Mouse (Mus musculus) T-helper 2 cell (primary cell): Measurements from ENCODE around the gene Obsl1.

ENCODE experiments used
- in situ Hi-C: fragments of 300-600 bp; cut with MboI, MseI; formaldehyde crosslinking; loops from one replicate; pipeline ENCODE4 v1.15.1; 2025; ENCODE audit warnings: high pct_unique_total_duplicates

The Obsl1 gene

DNA sequence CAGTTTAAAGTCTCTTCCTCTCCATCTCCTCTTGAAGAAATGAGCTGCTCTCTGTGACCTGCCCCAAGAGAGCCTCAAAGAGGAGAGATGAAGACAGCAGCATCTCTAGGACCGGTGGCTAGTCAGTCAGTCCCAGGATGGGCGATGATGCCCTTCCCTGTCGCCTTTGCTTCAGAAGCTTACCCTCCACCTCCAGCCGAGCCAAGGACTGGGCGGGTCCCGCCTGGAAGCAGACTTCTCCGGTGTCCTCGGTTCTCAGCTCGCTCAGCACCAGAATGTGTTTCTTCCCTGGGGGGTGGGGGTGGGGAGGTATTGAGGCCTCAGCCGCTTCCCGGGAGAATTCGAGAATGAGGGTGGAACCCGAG, 19.2 kb downstream of the Obsl1 start:
- in situ Hi-C loops, result no loop called here

GRCm38 (mm10) chr1:75486561-75486960, 19.7 kb downstream of the Obsl1 start:
- in situ Hi-C loops, result no loop called here

GRCm38 (mm10) chr1:75480735-75481134, 25.5 kb downstream of the Obsl1 start:
- in situ Hi-C loops, result loop anchor here (5.0 kb wide), 1 partner anchor 42 kb away; the partner anchor contains the start of gene Stk11ip

GRCm38 (mm10) chr1:75480036-75480435, 26.2 kb downstream of the Obsl1 start:
- in situ Hi-C loops, result loop anchor here (5.0 kb wide), 1 partner anchor 42 kb away; the partner anchor contains the start of gene Stk11ip

- in situ Hi-C loops, result loop anchor here (5.0 kb wide), 1 partner anchor 42 kb away; the partner anchor contains the start of gene Gmppa
Measured at GRCm38 (mm10) chr1:75479635-75479989, 26.6 kb downstream of the Obsl1 start.

DNA sequence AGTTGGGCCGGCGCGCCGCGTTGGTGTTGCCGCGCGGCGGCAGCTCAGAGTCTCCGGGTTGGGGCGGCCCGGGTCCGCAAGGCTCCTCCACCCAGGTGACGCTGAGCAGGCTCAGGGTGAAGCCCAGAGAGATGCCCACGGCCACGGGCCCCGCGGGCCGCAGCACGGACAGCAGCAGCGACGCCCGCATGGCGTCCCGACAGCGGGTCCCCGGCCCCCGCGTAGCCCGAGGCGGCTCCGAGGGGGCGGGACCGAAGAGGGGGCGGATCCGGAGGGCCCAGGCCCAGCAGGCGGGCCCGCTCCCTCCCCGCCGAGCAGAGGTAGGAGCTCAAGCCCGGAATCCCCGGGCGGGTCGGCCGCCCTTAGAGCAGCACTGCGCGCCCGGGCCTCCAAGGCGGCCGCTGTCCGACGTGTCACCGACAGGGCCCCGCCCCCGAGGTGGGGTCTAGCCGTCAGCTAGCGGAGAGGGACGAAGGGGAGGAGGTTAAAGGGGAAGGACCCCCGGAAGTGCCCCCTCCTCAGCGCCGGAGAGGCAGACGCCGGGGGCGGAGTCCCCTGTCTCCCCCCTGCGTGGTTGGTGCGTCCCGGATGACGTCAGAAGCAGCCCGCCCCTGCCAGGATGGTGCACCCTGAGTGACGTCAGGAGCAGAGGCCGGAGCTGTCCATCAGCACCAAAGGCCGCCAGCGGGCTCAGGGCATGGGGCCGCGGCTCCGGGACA, 27.2 kb downstream of the Obsl1 start, which contains the start of the genes Chpf and Tmem198:
Chpf (minus strand) TSS at position 392 of the 719 bp plus-strand sequence.
Tmem198 (plus strand) TSS at position 617 of the 719 bp plus-strand sequence.
- in situ Hi-C loops, result loop anchor here (5.0 kb wide), 1 partner anchor 42 kb away; the partner anchor contains the start of gene Gmppa

DNA sequence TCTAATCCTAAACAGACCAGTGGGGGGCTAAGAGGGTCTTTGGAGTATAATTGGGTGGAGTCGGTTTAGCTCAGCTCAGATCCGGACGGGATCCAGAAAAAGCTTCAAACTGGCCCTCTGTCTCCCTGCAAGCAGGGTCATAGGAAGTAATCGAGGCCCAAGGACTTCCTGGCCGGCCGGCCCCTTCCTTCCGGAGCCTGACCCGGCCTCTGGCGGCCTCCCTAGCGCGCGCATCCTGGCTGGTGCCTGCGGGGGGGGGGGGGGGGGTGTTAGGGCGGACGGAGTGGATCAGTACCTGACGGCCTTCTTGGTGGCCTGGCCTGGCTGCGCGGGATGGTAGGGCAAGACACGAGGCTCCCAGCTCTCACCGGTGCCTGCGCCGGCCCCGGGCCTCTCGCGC, 27.8 kb downstream of the Obsl1 start:
- in situ Hi-C loops, result loop anchor here (5.0 kb wide), 1 partner anchor 41 kb away; the partner anchor contains the start of gene Gmppa

DNA sequence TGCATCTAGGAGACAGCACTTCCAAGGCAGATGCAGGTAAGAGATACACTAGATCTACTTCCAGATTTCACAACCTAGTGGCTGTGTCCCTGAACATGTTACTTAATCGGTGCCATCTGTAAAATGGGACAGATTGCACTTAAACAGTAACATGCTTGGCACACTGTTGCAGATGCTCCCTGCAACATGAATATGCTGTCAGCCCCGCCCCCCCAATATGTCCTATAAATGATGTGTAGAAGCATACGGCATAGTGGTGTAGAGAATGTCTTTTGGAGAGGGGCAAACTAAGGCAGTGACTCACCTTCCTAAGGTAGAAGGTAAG, 28.3 kb downstream of the Obsl1 start:
- in situ Hi-C loops, result loop anchor here (5.0 kb wide), 1 partner anchor 41 kb away; the partner anchor contains the start of gene Gmppa

DNA sequence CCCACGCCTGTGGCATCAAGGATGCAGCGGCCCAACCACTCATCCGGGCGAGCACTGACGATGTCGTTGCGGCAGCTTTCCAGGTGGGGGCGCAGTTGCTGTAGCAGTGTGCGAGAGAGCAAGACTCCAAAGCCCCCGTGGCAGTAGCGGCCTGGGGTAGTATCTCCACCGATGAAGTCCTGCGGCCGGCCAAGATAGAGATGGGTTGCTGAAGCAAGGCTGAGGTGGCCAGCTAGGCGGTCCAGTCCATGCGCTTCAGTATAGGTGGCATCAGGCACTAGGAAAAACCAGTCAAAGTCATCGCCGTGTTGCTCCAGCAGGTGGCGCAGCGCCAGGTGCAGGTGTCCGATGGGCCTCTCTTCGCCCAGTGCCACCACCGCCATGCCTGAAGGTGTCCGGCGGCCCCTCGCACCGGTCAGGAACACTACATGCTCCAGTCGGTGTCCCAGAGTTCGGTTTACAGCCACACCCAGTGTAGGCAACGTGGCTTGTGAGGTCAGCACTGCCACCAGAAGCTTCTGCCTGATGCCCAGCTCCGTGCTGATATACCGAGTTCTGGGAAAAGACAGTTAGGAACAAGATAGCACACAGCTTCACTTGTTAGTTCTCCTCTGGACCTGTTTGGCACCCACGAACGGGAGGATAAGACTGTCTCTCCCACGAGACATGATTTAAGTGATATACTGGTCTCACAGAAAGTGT, 28.8 kb downstream of the Obsl1 start:
- in situ Hi-C loops, result loop anchor here (5.0 kb wide), 1 partner anchor 40 kb away; the partner anchor contains the start of gene Gmppa

GRCm38 (mm10) chr1:75476441-75476840, 29.8 kb downstream of the Obsl1 start:
- in situ Hi-C loops, result loop anchor here (5.0 kb wide), 1 partner anchor 39 kb away; the partner anchor contains the start of gene Gmppa

DNA sequence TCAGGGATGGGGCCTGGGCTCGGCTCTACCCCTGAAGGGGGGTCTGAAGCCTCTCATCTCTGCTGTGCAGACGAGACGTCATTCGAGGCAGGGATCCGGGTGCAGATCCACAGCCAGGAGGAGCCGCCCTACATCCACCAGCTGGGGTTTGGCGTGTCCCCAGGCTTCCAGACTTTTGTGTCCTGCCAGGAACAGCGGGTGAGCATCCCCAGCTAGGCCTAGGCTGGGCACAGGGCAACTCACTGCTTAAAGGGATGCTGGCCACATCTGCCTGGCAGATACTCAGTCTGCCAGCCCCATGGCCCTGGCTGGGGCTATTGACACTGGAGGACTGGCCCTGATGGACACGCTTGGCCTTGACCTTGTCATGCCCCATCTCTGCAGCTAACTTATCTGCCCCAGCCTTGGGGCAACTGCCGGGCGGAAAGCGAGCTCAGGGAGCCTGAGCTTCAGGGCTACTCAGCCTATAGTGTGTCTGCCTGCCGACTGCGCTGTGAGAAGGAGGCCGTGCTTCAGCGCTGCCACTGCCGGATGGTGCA, 36.9 kb downstream of the Obsl1 start:
- in situ Hi-C loops, result no loop called here

- in situ Hi-C loops, result no loop called here
Measured at GRCm38 (mm10) chr1:75467215-75467927, 38.9 kb downstream of the Obsl1 start.

DNA sequence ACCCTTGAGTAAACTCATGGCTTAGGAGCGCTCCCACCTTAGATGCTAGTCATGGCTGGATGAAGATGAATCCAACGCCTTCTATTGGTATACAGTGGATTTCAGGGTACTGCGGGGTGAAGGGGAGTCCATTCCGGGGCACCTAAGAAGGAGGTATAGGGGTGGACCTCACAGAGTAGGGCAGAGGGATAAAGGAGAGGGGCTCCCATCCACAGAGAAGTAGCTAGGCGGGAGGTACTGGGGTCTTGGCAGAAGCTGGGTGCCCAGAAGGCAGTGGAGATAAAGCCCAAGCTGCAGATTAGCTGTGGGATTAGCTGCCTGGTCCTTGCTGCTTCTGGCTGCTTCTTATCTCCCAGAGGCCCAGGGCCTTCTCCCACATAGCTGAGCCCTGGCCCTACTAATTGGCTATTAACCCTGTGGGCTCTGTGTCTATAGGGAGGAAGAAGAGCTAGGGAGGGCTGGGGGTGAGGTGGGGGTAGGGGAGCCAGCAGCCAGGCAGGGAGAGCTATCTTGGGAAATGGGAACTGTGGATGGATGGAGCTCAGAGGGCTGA, 42.5 kb downstream of the Obsl1 start:
- in situ Hi-C loops, result loop anchor here (5.0 kb wide), 1 partner anchor 106 kb away; no protein-coding TSS in a partner anchor

GRCm38 (mm10) chr1:75462636-75463035, 43.6 kb downstream of the Obsl1 start:
- in situ Hi-C loops, result loop anchor here (5.0 kb wide), 1 partner anchor 105 kb away; no protein-coding TSS in a partner anchor

DNA sequence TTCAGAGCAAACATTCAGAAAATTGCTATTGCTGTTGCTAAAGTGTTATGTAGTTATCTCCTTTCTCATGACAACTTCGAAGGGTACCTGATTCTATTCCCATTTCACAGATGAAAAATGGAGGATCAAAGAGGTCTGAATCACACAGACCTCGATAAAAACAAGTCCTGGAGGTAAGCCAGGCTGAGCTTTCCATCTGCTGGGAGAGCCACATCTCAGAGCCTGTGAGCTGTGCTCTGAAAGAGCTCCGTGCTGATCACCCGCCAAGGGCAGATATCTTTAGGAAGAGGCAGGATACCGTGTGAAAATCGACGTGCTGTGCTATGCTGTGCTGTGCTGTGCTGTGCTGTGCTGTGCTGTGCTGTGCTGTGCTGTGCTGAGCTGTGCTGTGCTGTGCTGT, 46.0 kb downstream of the Obsl1 start:
- in situ Hi-C loops, result loop anchor here (5.0 kb wide), 1 partner anchor 103 kb away; no protein-coding TSS in a partner anchor

DNA sequence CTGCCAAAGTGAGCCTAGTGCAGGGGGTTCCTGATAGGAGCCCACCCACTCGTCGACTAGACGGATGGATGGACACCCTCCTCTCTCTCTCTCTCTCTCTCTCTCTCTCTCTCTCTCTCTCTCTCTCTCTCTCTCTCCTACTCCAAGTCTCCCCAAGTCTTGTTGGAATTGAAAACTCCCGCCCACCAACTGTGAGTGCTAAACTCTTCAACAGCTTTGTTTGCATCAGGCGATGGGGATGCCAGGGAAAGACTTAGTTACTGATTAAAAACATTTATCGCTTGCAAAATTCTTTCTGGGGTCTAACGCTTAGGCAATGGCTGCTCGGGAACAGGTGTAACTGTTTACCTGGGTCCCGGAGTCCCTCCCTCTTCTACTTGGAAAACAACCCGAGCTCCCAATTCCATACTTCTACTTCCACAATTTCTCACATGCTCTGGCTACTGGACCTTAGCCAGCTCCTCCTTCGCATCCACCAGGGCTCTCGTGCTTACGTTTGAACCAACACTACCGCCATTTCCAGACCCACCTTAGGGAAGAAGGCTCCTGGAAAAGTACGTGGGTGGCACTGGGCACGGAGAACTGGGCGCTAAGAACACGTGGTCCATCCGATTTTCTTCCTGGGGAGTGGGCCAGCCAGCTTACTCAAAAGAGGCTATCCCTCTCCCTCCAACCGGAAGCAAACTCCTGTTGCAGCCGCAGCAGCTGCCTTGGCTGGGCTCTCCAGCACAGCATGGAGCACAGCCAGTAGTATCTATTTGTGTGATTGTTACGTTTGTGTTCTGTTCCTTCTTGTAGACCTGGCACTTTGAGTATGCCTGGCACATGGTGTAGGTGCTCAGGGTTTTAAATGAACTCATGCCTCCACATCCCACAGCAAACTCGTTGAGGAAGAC, 47.2 kb downstream of the Obsl1 start:
- in situ Hi-C loops, result no loop called here

DNA sequence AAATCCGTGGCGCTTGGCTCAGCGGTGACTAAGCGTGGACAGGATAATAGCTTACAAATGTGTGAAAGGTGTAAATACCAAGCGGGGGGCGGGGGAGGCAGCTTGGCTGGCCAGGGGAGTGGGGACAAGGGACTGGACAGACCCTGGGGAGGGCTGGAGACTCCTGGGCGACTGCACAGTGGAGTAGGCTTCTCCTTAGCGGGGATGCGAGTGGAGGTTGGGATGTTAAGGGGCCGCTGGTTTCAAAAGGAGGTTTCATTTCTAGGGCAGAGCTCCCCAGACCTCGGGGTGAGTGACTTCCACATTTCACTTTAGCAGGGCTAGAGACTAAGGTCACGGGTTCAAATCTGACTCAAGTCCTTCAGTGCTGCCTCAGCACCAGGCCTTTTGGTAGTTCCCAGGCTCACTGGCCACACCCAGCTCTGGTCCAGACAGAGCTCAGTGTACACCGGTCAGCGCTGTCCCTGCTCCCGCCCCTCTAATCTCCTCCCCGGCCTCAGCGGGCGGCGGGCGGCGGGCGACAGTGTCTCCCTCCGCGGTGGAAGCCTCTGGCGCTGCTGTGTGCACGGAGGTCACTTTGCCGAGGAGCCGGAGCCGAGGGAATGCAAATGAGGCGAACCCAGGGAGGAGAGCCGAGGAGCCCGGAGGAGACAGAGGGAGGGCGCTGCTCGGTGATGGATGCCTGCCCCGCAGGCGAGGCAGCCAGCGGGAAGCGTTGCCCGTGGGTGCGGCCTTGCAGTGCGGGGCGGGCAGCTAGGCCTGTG, 48.0 kb downstream of the Obsl1 start:
- in situ Hi-C loops, result no loop called here

DNA sequence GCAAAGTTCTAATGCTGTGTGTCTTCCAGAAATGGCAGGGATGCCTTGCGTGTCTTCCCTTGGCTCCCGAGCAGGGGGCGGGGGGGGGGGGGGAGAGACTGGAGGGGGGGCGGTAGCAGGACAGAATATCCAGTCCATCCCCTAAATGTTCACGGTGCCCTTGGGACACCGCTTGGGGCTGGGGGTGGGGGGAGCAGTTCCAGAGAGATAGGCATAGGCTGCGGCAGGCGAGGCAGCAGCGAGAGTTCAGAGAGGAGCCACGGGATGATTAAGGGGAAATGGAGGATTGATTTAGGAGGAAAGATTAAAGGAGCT, 48.6 kb downstream of the Obsl1 start:
- in situ Hi-C loops, result no loop called here

DNA sequence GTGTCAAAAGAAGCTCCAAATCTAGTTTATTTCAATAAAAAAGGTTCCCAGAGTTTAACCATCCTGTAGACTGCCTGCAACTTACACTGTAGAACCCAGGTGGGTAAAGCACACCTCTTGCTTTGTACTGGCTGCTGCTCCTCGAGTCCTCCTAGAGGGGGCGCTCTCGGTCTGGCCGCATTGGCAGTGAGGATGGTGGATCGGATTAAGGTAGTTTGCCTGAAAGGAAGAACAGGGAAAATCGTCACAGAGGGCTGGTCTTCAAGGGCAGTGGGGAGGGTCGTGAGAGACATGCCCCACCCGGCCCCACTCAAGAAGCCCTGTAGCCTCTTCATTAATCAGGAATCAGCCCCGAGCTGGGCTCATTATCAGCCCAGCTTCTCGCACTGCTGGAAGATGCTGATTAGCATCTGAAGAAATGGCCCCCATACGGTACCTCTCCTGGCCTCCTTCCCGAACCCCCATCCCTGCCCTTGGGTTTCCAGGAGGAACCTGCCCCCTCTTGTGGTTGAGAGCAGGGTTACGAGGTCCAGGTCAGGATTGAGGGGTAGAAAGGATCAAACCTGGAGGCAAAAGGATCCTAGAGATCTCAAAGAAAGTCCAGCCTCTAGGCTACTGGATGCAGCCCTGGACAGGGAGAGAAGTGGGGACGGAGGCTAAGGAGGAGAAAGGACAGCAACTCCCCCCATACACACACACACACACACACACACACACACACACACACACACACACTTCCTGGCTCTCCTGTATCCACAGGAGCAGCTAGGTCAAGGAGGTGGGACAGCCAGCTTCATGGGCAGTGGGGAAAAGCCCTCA, 49.3 kb downstream of the Obsl1 start:
- in situ Hi-C loops, result no loop called here
